Mouse (Mus musculus) kidney, adult 2 months (tissue): ENCODE data around the gene Mtfr1l.

Experiments used
- CTCF ChIP-seq: fragments of 200-500 bp; conservative IDR thresholded peaks from 2 replicates; pipeline ENCODE4 v1.5.1; 2011; ENCODE audit warnings: low read depth, mild to moderate bottlenecking, control low read depth, low read length, moderate library complexity, mixed read lengths; ENCODE audit not compliant: insufficient read depth, insufficient read length
- POLR2A ChIP-seq: fragments of 200-500 bp; IDR thresholded peaks from one replicate; pipeline ENCODE4 v1.6.1; 2011; ENCODE audit warnings: low read depth, low read length, control low read depth

DNA sequence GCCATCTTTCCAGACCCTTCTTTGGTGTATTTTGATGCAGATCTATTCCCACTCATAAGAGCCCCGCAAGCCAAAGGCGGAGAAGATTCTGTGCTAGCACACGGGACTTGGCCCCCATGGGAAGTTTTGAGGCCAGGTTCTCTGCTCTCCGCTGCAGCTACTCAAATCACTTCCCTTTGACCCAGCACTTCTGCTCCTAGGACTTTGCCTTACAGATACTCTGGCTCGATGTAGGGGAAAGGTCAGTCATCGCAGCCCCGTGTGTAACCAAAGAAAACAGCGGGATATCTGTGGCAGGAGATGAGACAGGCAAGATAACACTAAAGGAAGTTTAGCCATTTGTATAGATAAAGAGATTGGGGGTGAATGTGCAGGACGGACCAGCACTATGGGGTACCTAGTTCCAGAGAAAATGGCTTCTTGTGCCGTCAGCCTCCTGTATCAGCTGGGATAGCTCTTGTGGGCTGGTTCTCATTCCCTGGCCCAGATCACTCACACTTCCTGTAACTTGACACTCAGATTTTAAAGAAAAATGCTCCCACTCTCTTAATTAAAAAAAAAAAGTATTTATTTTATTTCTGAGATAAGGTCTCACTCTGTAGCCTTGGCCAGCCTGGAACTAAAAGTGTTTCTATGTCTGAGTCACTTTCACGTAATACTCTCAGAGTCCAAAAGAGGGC is 45.1 kb downstream of the Mtfr1l start:
- TF ChIP-seq POLR2A (no peak), CTCF (no peak)
